Mouse (Mus musculus) liver, postnatal 0 days (tissue): ENCODE data around the gene Tmem50b. TPM values are rescaled to one million over a fixed set of nuclear protein-coding genes. Genes with fewer than 3 reads are reported as not detected.
"Not testable (repeated sequence)": the region's sequence is repeated elsewhere in the genome, so short reads cannot be mapped to it uniquely, and the experiment has no call there.

Experiments
- ATAC-seq: fragments of 200-750 bp; cut with Nextera tagmentation; 2 replicates; pipeline ENCODE4 v1.8.0; 2017; ENCODE audit warnings: mild to moderate bottlenecking, moderate library complexity
- DNase-seq: peaks from one replicate; pipeline ENCODE4 v3.0.0-alpha.2; 2016
- H3K27ac ChIP-seq: fragments of 300-500 bp; sonication (generic); 2 replicates; pipeline ENCODE4 v1.5.1; 2014; ENCODE audit warnings: antibody characterized with exemption, moderate library complexity, mild to moderate bottlenecking, low read depth
- H3K27me3 ChIP-seq: fragments of 300-500 bp; sonication (generic); 2 replicates; pipeline ENCODE4 v1.6.1; 2014; ENCODE audit warnings: low read length, control low read depth, mixed read lengths; ENCODE audit not compliant: insufficient read depth
- H3K36me3 ChIP-seq: fragments of 300-500 bp; sonication (generic); replicated peaks from 2 replicates; pipeline ENCODE4 v1.6.1; 2014; ENCODE audit warnings: mild to moderate bottlenecking, control low read depth, low read length, moderate library complexity, mixed read lengths; ENCODE audit not compliant: insufficient read depth
- H3K4me1 ChIP-seq: fragments of 300-500 bp; sonication (generic); 2 replicates; pipeline ENCODE4 v1.6.1; 2014; ENCODE audit warnings: antibody characterized with exemption, mild to moderate bottlenecking, control low read depth; ENCODE audit not compliant: insufficient read depth
- H3K4me2 ChIP-seq: fragments of 300-500 bp; sonication (generic); 2 replicates; pipeline ENCODE4 v1.6.1; 2014; ENCODE audit warnings: low read depth, mild to moderate bottlenecking, low read length, moderate library complexity, mixed read lengths
- H3K4me3 ChIP-seq: fragments of 300-500 bp; sonication (generic); 2 replicates; pipeline ENCODE4 v1.5.1; 2014; ENCODE audit warnings: low read depth, low read length
- H3K9ac ChIP-seq: fragments of 300-500 bp; sonication (generic); replicated peaks from 2 replicates; pipeline ENCODE4 v1.6.1; 2014; ENCODE audit warnings: mild to moderate bottlenecking, moderate library complexity
- H3K9me3 ChIP-seq: fragments of 300-500 bp; sonication (generic); 2 replicates; pipeline ENCODE4 v1.6.1; 2016; ENCODE audit warnings: mild to moderate bottlenecking, control low read depth, low read length, mixed read lengths
- CTCF ChIP-seq: sonication (generic); IDR thresholded peaks from 2 replicates; pipeline ENCODE4 v1.5.1; 2016; ENCODE audit warnings: antibody characterized with exemption, low read depth
- EP300 ChIP-seq: IDR thresholded peaks from 2 replicates; pipeline ENCODE4 v1.6.1; 2016; ENCODE audit warnings: antibody characterized with exemption, low read depth, mild to moderate bottlenecking
- WGBS: fragments of 180-500 bp; shearing (Covaris S2); extraction: QIAGEN DNeasy Blood & Tissue Kit; methylation state at CpG from one replicate; pipeline ENCODE4 v1.1.7; 2014; ENCODE audit not compliant: insufficient replicate concordance; 5-methylcytosine and 5-hydroxymethylcytosine counted together
- polyA plus RNA-seq: library from polyadenylated mRNA; unstranded; fragments of >200 nt; fragmentation: Nextera tagmentation; extraction: Ambion mirVana; gene quantifications from 2 replicates; pipeline ENCODE4 v1.2.1, GENCODE M21; 2015

Tmem50b gene
- polyA plus RNA-seq, 1 experiment from 2014 or later = 8.6 TPM

- WGBS = 49% methylated on average over 13 of the region's 13 CpGs
- peak; percentile 92 for DNase-seq
- H3K4me1 ChIP-seq = peaks cover 30% of the 10 kb centered on the region
These were observed 63.1 kb downstream of the Tmem50b start for GRCm38 (mm10) chr16:91534477-91534876.

DNA sequence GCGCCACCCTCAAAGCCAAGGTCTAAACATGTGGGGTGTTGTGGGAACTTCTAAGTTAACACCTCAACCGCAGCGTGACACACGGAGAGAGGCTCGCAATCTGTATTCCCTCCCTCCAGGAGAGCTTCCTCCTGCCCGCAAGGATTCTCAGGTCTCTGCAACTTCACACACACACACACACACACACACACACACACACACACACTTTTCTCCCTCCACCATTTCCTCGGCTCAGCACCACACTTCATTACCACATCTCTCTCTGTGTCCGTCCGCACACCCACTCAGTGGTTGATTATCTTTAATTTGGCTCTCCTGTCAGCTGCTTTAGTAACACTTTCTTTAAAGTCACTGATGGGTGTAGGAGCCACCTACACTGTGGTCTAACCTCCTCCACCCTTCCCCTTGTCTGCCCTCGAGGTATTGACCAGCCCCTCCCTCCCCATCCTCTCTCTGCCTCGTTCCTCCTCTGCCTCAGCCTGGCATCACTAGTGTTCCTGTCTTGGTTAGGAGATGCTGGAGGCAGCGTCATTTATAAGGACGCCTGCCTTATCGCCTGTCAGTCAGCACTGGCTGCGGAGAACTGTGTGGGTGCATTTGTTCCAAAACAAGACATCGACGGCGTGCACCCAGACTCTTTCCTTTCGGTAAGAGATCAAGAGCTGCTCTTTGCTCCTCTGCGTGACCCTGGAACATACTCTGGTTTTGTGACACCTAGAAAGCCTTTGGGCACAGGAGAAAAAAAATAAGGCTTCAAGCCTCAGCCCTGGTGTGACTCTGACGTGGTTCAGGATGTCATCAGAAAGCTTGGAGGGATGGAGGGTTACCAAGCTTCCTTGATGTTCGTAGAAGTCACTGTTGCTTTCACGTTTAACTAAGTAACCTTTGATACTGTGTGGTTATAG lies 64.3 kb downstream of the Tmem50b start:
- H3K36me3 ChIP-seq = no peaks in the 10 kb centered on the region
- no peaks in the 10 kb centered on the region for H3K27me3 ChIP-seq
- no peaks in the 10 kb centered on the region for H3K9me3 ChIP-seq
- peaks cover 29% of the 10 kb centered on the region for H3K4me1 ChIP-seq
- DNase-seq = no peak
- H3K9ac ChIP-seq = no peak overlapping the region
- WGBS = 44% methylated on average over 23 of the region's 23 CpGs
- H3K27ac ChIP-seq = no peak overlapping the region
- TF ChIP-seq EP300 = no peak
- 0 out of 2 replicates have a peak overlapping the region, but pooled peaks have one; percentile 7 for H3K4me2 ChIP-seq
- no peak overlapping the region for H3K4me3 ChIP-seq
- ATAC-seq = no peak

More at GRCm38 (mm10) chr16:91534477-91534876, 63.1 kb downstream of the Tmem50b start:
- no peaks in the 10 kb centered on the region for H3K27me3 ChIP-seq
- no peak overlapping the region for H3K4me3 ChIP-seq
- H3K9me3 ChIP-seq = no peaks in the 10 kb centered on the region
- no peaks in the 10 kb centered on the region for H3K36me3 ChIP-seq
- peak; percentile 89 for ATAC-seq
- no peak overlapping the region for H3K4me2 ChIP-seq
- H3K9ac ChIP-seq = no peak overlapping the region
- TF ChIP-seq EP300 = no peak
- no peak for TF ChIP-seq CTCF
- no peak overlapping the region for H3K27ac ChIP-seq

- H3K27me3 ChIP-seq = no peaks in the 10 kb centered on the region
- H3K27ac ChIP-seq = no peak overlapping the region
- no peaks in the 10 kb centered on the region for H3K36me3 ChIP-seq
- H3K4me3 ChIP-seq = no peak overlapping the region
- WGBS = 62% methylated on average over 2 of the region's 2 CpGs
- H3K9me3 ChIP-seq = no peaks in the 10 kb centered on the region
- no peak for ATAC-seq
- peaks cover 24% of the 10 kb centered on the region for H3K4me1 ChIP-seq
- DNase-seq = no peak
- no peak for TF ChIP-seq CTCF
- no peak for TF ChIP-seq EP300
- H3K9ac ChIP-seq = no peak overlapping the region
- no peak overlapping the region for H3K4me2 ChIP-seq
These were observed 65.2 kb downstream of the Tmem50b start for GRCm38 (mm10) chr16:91532429-91532828.

DNA sequence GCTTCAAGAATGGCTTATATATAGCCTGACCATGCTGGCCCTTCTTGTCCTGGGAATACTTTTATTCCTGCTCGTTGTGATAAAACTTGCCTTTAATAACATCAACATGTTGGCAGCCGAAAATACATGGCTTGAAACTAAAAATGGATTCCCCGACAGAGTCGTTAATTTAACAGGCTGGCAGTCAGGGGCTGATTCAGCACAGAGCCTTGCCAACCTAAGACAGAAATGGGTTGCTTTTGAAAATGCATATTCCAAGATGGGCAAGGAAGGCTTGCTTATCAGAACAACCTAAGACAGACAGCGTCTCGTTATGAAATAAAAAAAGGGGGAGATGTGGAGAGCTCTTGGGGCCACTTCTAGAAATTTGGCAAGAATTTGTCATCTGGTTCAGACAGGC lies 65.7 kb downstream of the Tmem50b start:
- Histone ChIP-seq H3K9ac (no peak overlapping the region), H3K4me2 (no peak overlapping the region), H3K4me1 (peaks cover 23% of the 10 kb centered on the region), H3K9me3 (no peaks in the 10 kb centered on the region), H3K27ac (no peak overlapping the region), H3K4me3 (no peak overlapping the region), H3K36me3 (no peaks in the 10 kb centered on the region), H3K27me3 (no peaks in the 10 kb centered on the region)
- ATAC-seq = no peak
- no peak for DNase-seq
- 78% methylated on average over 6 of the region's 6 CpGs for WGBS
- TF ChIP-seq CTCF (no peak), EP300 (no peak)

DNA sequence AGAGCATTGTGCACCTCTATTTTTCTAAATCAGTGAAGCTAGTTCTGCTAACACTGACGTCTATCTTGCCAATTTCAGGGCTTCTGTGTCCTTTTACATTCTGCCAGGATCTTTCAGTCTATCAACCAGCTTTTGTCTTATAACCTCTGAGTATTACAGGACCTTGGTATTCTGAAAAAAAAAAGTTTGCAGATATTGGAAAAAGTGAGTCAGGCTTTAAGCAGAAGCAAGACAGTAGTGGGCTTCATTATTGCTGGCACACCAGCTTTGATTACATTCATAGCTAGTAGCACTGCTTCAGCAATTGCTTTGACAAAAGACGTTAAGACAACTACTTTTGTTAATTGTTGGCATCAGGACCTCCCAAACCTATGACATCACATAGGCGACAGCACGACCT lies 66.8 kb downstream of the Tmem50b start:
- H3K9me3 ChIP-seq, DNase-seq, H3K27me3 ChIP-seq, H3K9ac ChIP-seq, H3K4me3 ChIP-seq, H3K27ac ChIP-seq, ATAC-seq, H3K4me2 ChIP-seq, H3K36me3 ChIP-seq: not testable (repeated sequence)
- peaks cover 17% of the 10 kb centered on the region for H3K4me1 ChIP-seq
- 81% methylated on average over 4 of the region's 4 CpGs for WGBS

DNA sequence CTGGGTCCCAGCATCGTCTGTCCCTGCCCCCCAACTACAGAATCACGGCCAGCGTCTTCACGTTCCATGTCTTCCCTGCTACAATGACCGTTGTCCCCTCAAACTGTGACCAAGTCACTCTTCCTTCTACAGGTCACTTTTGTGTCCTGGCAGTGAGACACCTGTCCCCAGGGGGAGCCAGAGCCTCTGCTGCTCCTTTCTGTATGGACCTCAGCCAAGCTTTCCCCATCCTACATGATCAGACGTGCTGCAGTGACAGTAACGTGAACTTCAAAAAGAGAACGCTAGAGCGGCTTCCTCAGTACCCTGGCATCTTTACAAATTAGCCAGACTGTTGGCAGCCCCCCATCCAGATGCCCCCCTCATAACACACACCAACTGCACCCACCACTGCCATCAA lies 69.0 kb downstream of the Tmem50b start:
- no peak overlapping the region for H3K4me2 ChIP-seq
- no peaks in the 10 kb centered on the region for H3K36me3 ChIP-seq
- DNase-seq (no peak), ATAC-seq (no peak)
- H3K9me3 ChIP-seq = no peaks in the 10 kb centered on the region
- no peak overlapping the region for H3K9ac ChIP-seq
- 76% methylated on average over 9 of the region's 9 CpGs for WGBS
- H3K4me3 ChIP-seq = no peak overlapping the region
- H3K27me3 ChIP-seq = no peaks in the 10 kb centered on the region
- peaks cover 24% of the 10 kb centered on the region for H3K4me1 ChIP-seq
- TF ChIP-seq CTCF (peak; percentile 56), EP300 (no peak)
- no peak overlapping the region for H3K27ac ChIP-seq
